Mouse (Mus musculus) MEL (cell line): Measurements from ENCODE around the gene Cyp39a1. TPM values are rescaled to one million over a fixed set of nuclear protein-coding genes. Genes with fewer than 3 reads are reported as not detected.

Experiments
- DNase-seq: peaks from one replicate; pipeline ENCODE4 v3.0.0; 2011; ENCODE audit warnings: low read depth, low spot score
- H3K27ac ChIP-seq: 2 replicates; pipeline ENCODE4 v1.5.1; 2012; ENCODE audit warnings: low read depth, mild to moderate bottlenecking, control low read depth, low read length, moderate library complexity; ENCODE audit not compliant: control insufficient read depth
- H3K27me3 ChIP-seq, 2 experiments: fragments of 150-350 bp in 1 of 2; sonication (generic) in 1 of 2; 2 replicates each; pipeline ENCODE4 v1.6.1; 2012; ENCODE audit warnings: low read length in 2 of 2, mild to moderate bottlenecking in 2 of 2, improper control_type of control experiment in 1 of 2, moderate library complexity in 1 of 2; ENCODE audit not compliant: insufficient read depth in 2 of 2, control insufficient read depth in 1 of 2
- H3K36me3 ChIP-seq, 2 experiments: 2 replicates each; pipeline ENCODE4 v1.6.1; 2012 to 2014; ENCODE audit warnings: low read length in 2 of 2, improper control_type of control experiment in 1 of 2, inconsistent platforms in 1 of 2, mild to moderate bottlenecking in 1 of 2; ENCODE audit not compliant: insufficient read depth in 2 of 2, control insufficient read depth in 1 of 2
- H3K4me1 ChIP-seq, 2 experiments: fragments of 150-350 bp in 1 of 2; sonication (generic) in 1 of 2; 2 replicates each; pipeline ENCODE4 v1.6.1; 2012; ENCODE audit warnings: low read length in 2 of 2, improper control_type of control experiment in 1 of 2, mild to moderate bottlenecking in 1 of 2; ENCODE audit not compliant: insufficient read depth in 2 of 2, control insufficient read depth in 1 of 2
- H3K4me3 ChIP-seq, 2 experiments: fragments of 150-350 bp in 1 of 2; sonication (generic) in 1 of 2; 2 replicates each; pipeline ENCODE4 v1.5.1; 2012; ENCODE audit warnings: low read depth in 2 of 2, low read length in 2 of 2, mild to moderate bottlenecking in 2 of 2, moderate library complexity in 2 of 2, control low read depth in 1 of 2, improper control_type of control experiment in 1 of 2; ENCODE audit not compliant: control insufficient read depth in 1 of 2, insufficient read depth in 1 of 2
- H3K79me2 ChIP-seq: 2 replicates; pipeline ENCODE4 v1.6.1; 2012; ENCODE audit warnings: mild to moderate bottlenecking, low read length, moderate library complexity; ENCODE audit not compliant: control insufficient read depth, poor library complexity, insufficient read depth
- H3K9ac ChIP-seq: 2 replicates; pipeline ENCODE4 v1.6.1; 2012; ENCODE audit warnings: low read depth, mild to moderate bottlenecking, control low read depth, low read length, moderate library complexity; ENCODE audit not compliant: control insufficient read depth, poor library complexity, severe bottlenecking
- H3K9me3 ChIP-seq: fragments of 150-350 bp; sonication (generic); replicated peaks from 2 replicates; pipeline ENCODE4 v1.6.1; 2012; ENCODE audit warnings: mild to moderate bottlenecking, low read length, improper control_type of control experiment, moderate library complexity; ENCODE audit not compliant: insufficient read depth
- CTCF ChIP-seq, 3 experiments: IDR thresholded peaks in 2 of 3; conservative IDR thresholded peaks in 1 of 3; 2 replicates each; pipeline ENCODE4 v1.5.1; 2011 to 2012; ENCODE audit warnings: low read length in 3 of 3, low read depth in 2 of 3, mild to moderate bottlenecking in 2 of 3, improper control_type of control experiment in 1 of 3, inconsistent platforms in 1 of 3, mixed read lengths in 1 of 3, moderate library complexity in 1 of 3; ENCODE audit not compliant: control insufficient read depth in 1 of 3, insufficient read depth in 1 of 3, poor library complexity in 1 of 3, severe bottlenecking in 1 of 3
- EP300 ChIP-seq, 2 experiments: IDR thresholded peaks; 2 replicates each; pipeline ENCODE4 v1.6.1; 2011; ENCODE audit warnings: improper control_type of control experiment in 2 of 2, low read length in 2 of 2, low read depth in 1 of 2, mild to moderate bottlenecking in 1 of 2
- ETS1 ChIP-seq: IDR thresholded peaks from 2 replicates; pipeline ENCODE4 v1.6.1; 2012; ENCODE audit warnings: low read depth, mild to moderate bottlenecking, inconsistent platforms, low read length, improper control_type of control experiment, moderate library complexity
- GATA1 ChIP-seq: IDR thresholded peaks from 2 replicates; pipeline ENCODE4 v1.6.1; 2011; ENCODE audit warnings: low read depth, low read length, improper control_type of control experiment
- HCFC1 ChIP-seq: IDR thresholded peaks from 2 replicates; pipeline ENCODE4 v1.6.1; 2012; ENCODE audit warnings: low read depth, mild to moderate bottlenecking, inconsistent platforms, low read length, improper control_type of control experiment, moderate library complexity
- MAX ChIP-seq: IDR thresholded peaks from 2 replicates; pipeline ENCODE4 v1.6.1; 2011; ENCODE audit warnings: low read length, improper control_type of control experiment
- MXI1 ChIP-seq: IDR thresholded peaks from 2 replicates; pipeline ENCODE4 v1.6.1; 2011; ENCODE audit warnings: mild to moderate bottlenecking, low read depth, low read length, improper control_type of control experiment
- MYB ChIP-seq: IDR thresholded peaks from 2 replicates; pipeline ENCODE4 v1.6.1; 2011; ENCODE audit warnings: mild to moderate bottlenecking, low read depth, low read length, improper control_type of control experiment
- NELFE ChIP-seq: IDR thresholded peaks from 2 replicates; pipeline ENCODE4 v1.6.1; 2011; ENCODE audit warnings: low read depth, low read length, improper control_type of control experiment
- POLR2AphosphoS2 ChIP-seq: IDR thresholded peaks from 2 replicates; pipeline ENCODE4 v1.6.1; 2011; ENCODE audit warnings: low read length, improper control_type of control experiment
- POLR2AphosphoS5 ChIP-seq: IDR thresholded peaks from 2 replicates; pipeline ENCODE4 v1.6.1; 2012; ENCODE audit warnings: low read depth, borderline replicate concordance, mild to moderate bottlenecking, inconsistent platforms, low read length, moderate library complexity, mixed read lengths
- RAD21 ChIP-seq: IDR thresholded peaks from 2 replicates; pipeline ENCODE4 v1.6.1; 2011; ENCODE audit warnings: mild to moderate bottlenecking, low read depth, low read length, improper control_type of control experiment
- SIN3A ChIP-seq: IDR thresholded peaks from 2 replicates; pipeline ENCODE4 v1.6.1; 2012; ENCODE audit warnings: low read length, improper control_type of control experiment, inconsistent platforms
- TAL1 ChIP-seq: IDR thresholded peaks from 2 replicates; pipeline ENCODE4 v1.6.1; 2012; ENCODE audit warnings: mild to moderate bottlenecking, inconsistent platforms, low read length, moderate library complexity, mixed read lengths
- TBP ChIP-seq: IDR thresholded peaks from 2 replicates; pipeline ENCODE4 v1.8.0; 2011; ENCODE audit warnings: low read depth, low read length, improper control_type of control experiment
- TCF12 ChIP-seq: IDR thresholded peaks from 2 replicates; pipeline ENCODE4 v1.6.1; 2014; ENCODE audit warnings: low read depth, mild to moderate bottlenecking, inconsistent platforms, low read length, improper control_type of control experiment, moderate library complexity
- UBTF ChIP-seq: IDR thresholded peaks from 2 replicates; pipeline ENCODE4 v1.6.1; 2012; ENCODE audit warnings: low read depth, mild to moderate bottlenecking, inconsistent platforms, low read length, improper control_type of control experiment, moderate library complexity, borderline replicate concordance; ENCODE audit not compliant: insufficient read depth
- USF2 ChIP-seq, 2 experiments: IDR thresholded peaks; 2 replicates each; pipeline ENCODE4 v1.6.1; 2011 to 2012; ENCODE audit warnings: improper control_type of control experiment in 2 of 2, low read length in 2 of 2, borderline replicate concordance in 1 of 2, inconsistent platforms in 1 of 2, low read depth in 1 of 2, mild to moderate bottlenecking in 1 of 2; ENCODE audit not compliant: insufficient read depth in 1 of 2
- ZKSCAN1 ChIP-seq: IDR thresholded peaks from 2 replicates; pipeline ENCODE4 v1.6.1; 2012; ENCODE audit warnings: low read depth, mild to moderate bottlenecking, inconsistent platforms, low read length, improper control_type of control experiment, moderate library complexity
- ZMIZ1 ChIP-seq: IDR thresholded peaks from 2 replicates; pipeline ENCODE4 v1.6.1; 2012; ENCODE audit warnings: low read depth, mild to moderate bottlenecking, inconsistent platforms, low read length, improper control_type of control experiment, moderate library complexity
- ZNF384 ChIP-seq: IDR thresholded peaks from 2 replicates; pipeline ENCODE4 v1.6.1; 2012; ENCODE audit warnings: low read depth, mild to moderate bottlenecking, inconsistent platforms, low read length, improper control_type of control experiment
- polyA plus RNA-seq, 2 experiments: library from polyadenylated mRNA; stranded (reverse) in 1 of 2; unstranded in 1 of 2; fragments of >175 nt in 1 of 2; fragments of >200 nt in 1 of 2; gene quantifications; 2 replicates each; pipeline versions ENCODE4 v1.2.1 to v1.2.4; 2012; ENCODE audit warnings: low replicate concordance in 2 of 2, low read depth in 1 of 2; ENCODE audit not compliant: insufficient read length in 2 of 2, insufficient read depth in 1 of 2, missing spikeins in 1 of 2
- total RNA-seq: library from RNA; depleted of rRNA; stranded (reverse); fragments of 300-350 nt; gene quantifications from 2 replicates; pipeline ENCODE4 v1.2.3, GENCODE M21; 2012

Gene Cyp39a1
- total and polyA plus RNA-seq, 3 experiments: not detected

DNA sequence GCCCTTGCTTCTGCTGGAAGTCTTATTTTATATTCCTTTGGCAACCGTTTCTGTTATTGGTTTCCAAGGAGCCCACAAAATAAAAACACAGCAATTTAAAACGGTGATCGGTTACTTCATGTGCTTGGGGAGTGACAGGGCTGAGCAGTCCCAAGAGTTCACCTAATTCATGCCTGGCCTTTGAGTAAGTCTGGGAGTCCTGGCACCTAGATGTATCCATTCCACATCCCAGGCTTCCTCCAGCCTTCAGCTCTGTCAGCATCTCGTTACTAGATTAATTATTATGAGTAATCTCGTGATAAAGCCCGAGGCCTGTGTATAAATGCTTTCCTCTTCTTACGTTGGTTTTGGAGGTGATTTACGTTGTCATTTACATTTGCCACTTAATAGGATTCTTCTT, 64.1 kb downstream of the Cyp39a1 start:
- Histone ChIP-seq H3K4me3 (no peak overlapping the region), H3K27me3 (no peaks in the 10 kb centered on the region), H3K36me3 (no peaks in the 10 kb centered on the region), H3K27ac (no peak overlapping the region), H3K9ac (no peak overlapping the region), H3K9me3 (no peaks in the 10 kb centered on the region), H3K4me1 (no peaks in the 10 kb centered on the region), H3K79me2 (no peaks in the 10 kb centered on the region)
- no peak for DNase-seq
- no peak for TF ChIP-seq MYB
- no peak for TF ChIP-seq ZMIZ1
- TF ChIP-seq CTCF (IDR thresholded peaks at IDR 0.05 in 2 of 3, conservative IDR thresholded peaks at IDR 0.05 in 1 of 3; ENCODE audit: control insufficient read depth in 1 of 3, insufficient read depth in 1 of 3, low read depth in 2 of 3, low read length in 3 of 3, poor library complexity in 1 of 3, severe bottlenecking in 1 of 3): no peak
- no peak for TF ChIP-seq POLR2AphosphoS2
- TF ChIP-seq EP300 (IDR thresholded peaks at IDR 0.05; ENCODE audit: low read depth in 1 of 2, low read length in 2 of 2): no peak
- no peak for TF ChIP-seq NELFE
- TF ChIP-seq UBTF: no peak
- TF ChIP-seq ZNF384: no peak
- TF ChIP-seq MXI1: no peak
- TF ChIP-seq HCFC1: no peak
- TF ChIP-seq TAL1: no peak
- TF ChIP-seq SIN3A: no peak
- no peak for TF ChIP-seq TCF12
- TF ChIP-seq POLR2AphosphoS5: no peak

DNA sequence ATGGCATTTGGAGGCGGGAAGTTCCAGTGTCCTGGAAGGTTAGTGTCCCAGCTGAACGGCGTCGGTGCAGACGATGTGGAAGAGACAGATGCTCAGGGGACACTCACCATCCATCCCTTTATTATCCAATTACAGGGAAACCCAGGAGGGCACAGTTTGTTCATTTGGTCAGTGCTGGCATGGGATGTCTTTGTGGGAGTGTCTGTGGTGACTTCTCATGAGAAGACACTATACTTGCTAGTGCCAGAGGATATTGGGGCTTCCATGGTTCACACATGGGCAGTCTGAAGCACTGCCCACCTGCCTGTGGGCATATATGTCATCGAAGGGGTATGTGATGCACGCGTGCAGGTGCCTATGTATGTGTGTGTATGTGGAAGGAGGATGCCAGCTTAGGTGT, 64.8 kb downstream of the Cyp39a1 start:
- no peak for DNase-seq
- H3K79me2 ChIP-seq: no peaks in the 10 kb centered on the region
- no peaks in the 10 kb centered on the region for H3K4me1 ChIP-seq
- no peaks in the 10 kb centered on the region for H3K36me3 ChIP-seq
- H3K27ac ChIP-seq: no peak overlapping the region
- H3K4me3 ChIP-seq: no peak overlapping the region
- TF ChIP-seq TBP (no peak), POLR2AphosphoS2 (no peak), ZKSCAN1 (no peak), ZNF384 (no peak), GATA1 (no peak), RAD21 (no peak), USF2 (IDR thresholded peaks at IDR 0.05; ENCODE audit: borderline replicate concordance in 1 of 2, insufficient read depth in 1 of 2, low read depth in 1 of 2, low read length in 2 of 2) (no peak), MAX (no peak), ETS1 (no peak), ZMIZ1 (no peak), POLR2AphosphoS5 (no peak)
- no peaks in the 10 kb centered on the region for H3K9me3 ChIP-seq
- no peak overlapping the region for H3K9ac ChIP-seq
- no peaks in the 10 kb centered on the region for H3K27me3 ChIP-seq
